Mouse (Mus musculus) thymus, postnatal 14 days (tissue): ENCODE results near the gene Aifm3.

ENCODE experiments used
- DNase-seq: peaks from one replicate; pipeline ENCODE4 v3.0.0; 2021

Aifm3 gene

GRCm38 (mm10) chr16:17556180-17556579 lies 66.8 kb downstream of the Aifm3 start:
- no peak for DNase-seq

- DNase-seq = no peak
Measured at GRCm38 (mm10) chr16:17556907-17557306, 67.5 kb downstream of the Aifm3 start.
